Mouse (Mus musculus) ES-E14 (cell line): Measurements from ENCODE around the gene Rbfox2. TPM values are rescaled to one million over a fixed set of nuclear protein-coding genes. Genes with fewer than 3 reads are reported as not detected.

Experiments
- DNase-seq: peaks from one replicate; pipeline ENCODE4 v3.0.0-alpha.2; 2013; ENCODE audit warnings: low read depth, low spot score
- H3K27ac ChIP-seq: 2 replicates; pipeline ENCODE4 v1.5.1; 2012; ENCODE audit warnings: low read depth, mild to moderate bottlenecking, low read length, moderate library complexity, mixed read lengths; ENCODE audit not compliant: poor library complexity, insufficient read depth, severe bottlenecking
- H3K36me3 ChIP-seq: 2 replicates; pipeline ENCODE4 v1.6.1; 2012; ENCODE audit warnings: mild to moderate bottlenecking, low read length, moderate library complexity, mixed read lengths; ENCODE audit not compliant: control insufficient read depth, poor library complexity, insufficient read depth, severe bottlenecking
- H3K4me1 ChIP-seq, 2 experiments: fragments of 150-350 bp in 1 of 2; sonication (generic) in 1 of 2; 2 replicates each; pipeline ENCODE4 v1.6.1; 2012; ENCODE audit warnings: low read length in 2 of 2, mild to moderate bottlenecking in 1 of 2, mixed read lengths in 1 of 2; ENCODE audit not compliant: control insufficient read depth in 2 of 2, insufficient read depth in 2 of 2, poor library complexity in 1 of 2
- H3K4me3 ChIP-seq, 2 experiments: fragments of 150-350 bp in 1 of 2; sonication (generic) in 1 of 2; 2 replicates each; pipeline ENCODE4 v1.5.1; 2012; ENCODE audit warnings: low read length in 2 of 2, low read depth in 1 of 2, mild to moderate bottlenecking in 1 of 2, mixed read lengths in 1 of 2; ENCODE audit not compliant: insufficient read depth in 1 of 2, poor library complexity in 1 of 2, severe bottlenecking in 1 of 2
- H3K9ac ChIP-seq: 2 replicates; pipeline ENCODE4 v1.6.1; 2012; ENCODE audit warnings: low read depth, mild to moderate bottlenecking, low read length, mixed read lengths; ENCODE audit not compliant: poor library complexity, insufficient read depth, severe bottlenecking
- H3K9me3 ChIP-seq: fragments of 150-350 bp; sonication (generic); 2 replicates; pipeline ENCODE4 v1.6.1; 2012; ENCODE audit warnings: low read depth, mild to moderate bottlenecking, low read length; ENCODE audit not compliant: control insufficient read depth, insufficient read depth
- CHD2 ChIP-seq: IDR thresholded peaks from 2 replicates; pipeline ENCODE4 v1.6.1; 2014; ENCODE audit warnings: mild to moderate bottlenecking, low read depth, low read length, inconsistent platforms
- HCFC1 ChIP-seq: IDR thresholded peaks from 2 replicates; pipeline ENCODE4 v1.6.1; 2012; ENCODE audit warnings: low read length, inconsistent platforms, borderline replicate concordance; ENCODE audit not compliant: insufficient read depth
- MAFK ChIP-seq: IDR thresholded peaks from 2 replicates; pipeline ENCODE4 v1.6.1; 2014; ENCODE audit warnings: mild to moderate bottlenecking, low read depth, low read length, inconsistent platforms; ENCODE audit not compliant: insufficient read depth
- ZC3H11A ChIP-seq: IDR thresholded peaks from 2 replicates; pipeline ENCODE4 v1.6.1; 2012; ENCODE audit warnings: low read depth, mild to moderate bottlenecking, inconsistent platforms, low read length, borderline replicate concordance
- ZNF384 ChIP-seq: IDR thresholded peaks from 2 replicates; pipeline ENCODE4 v1.6.1; 2012; ENCODE audit warnings: low read depth, low read length, inconsistent platforms
- in situ Hi-C, 2 experiments: fragments of 600-800 bp; cut with MboI; formaldehyde crosslinking; loops; one replicate each; pipeline ENCODE4 v1.15.1; 2025; ENCODE audit warnings: low sequenced_read_pairs in 2 of 2, inconsistent platforms in 1 of 2; ENCODE audit not compliant: unreplicated experiment in 2 of 2
- total RNA-seq: library from RNA; depleted of rRNA; stranded (reverse); fragments of 300-350 nt; gene quantifications from 2 replicates; pipeline ENCODE4 v1.2.3, GENCODE M21; 2012

Gene Rbfox2
- total RNA-seq, 1 experiment, result 56.4 TPM

- no peak overlapping the region for H3K9ac ChIP-seq
- peaks cover 8 to 33% of the 10 kb centered on the region in 2 experiments for H3K4me1 ChIP-seq
- no peak overlapping the region for H3K4me3 ChIP-seq
- no peaks in the 10 kb centered on the region for H3K36me3 ChIP-seq
- in situ Hi-C loops, result no loop called here
- TF ChIP-seq ZNF384 (no peak), CHD2 (no peak), MAFK (no peak), ZC3H11A (no peak), HCFC1 (no peak)
- no peak overlapping the region for H3K27ac ChIP-seq
- H3K9me3 ChIP-seq, result no peaks in the 10 kb centered on the region
- no peak for DNase-seq
These were observed 253.8 kb downstream of the Rbfox2 start for GRCm38 (mm10) chr15:77053021-77053420.

- Histone ChIP-seq H3K9ac (no peak overlapping the region), H3K9me3 (no peaks in the 10 kb centered on the region), H3K36me3 (no peaks in the 10 kb centered on the region), H3K4me1 (peaks cover 8 to 31% of the 10 kb centered on the region in 2 experiments), H3K4me3 (no peak overlapping the region), H3K27ac (no peak overlapping the region)
- no peak for DNase-seq
- TF ChIP-seq ZC3H11A (no peak), ZNF384 (no peak), MAFK (no peak), HCFC1 (no peak), CHD2 (no peak)
- in situ Hi-C loops, result no loop called here
These were observed 254.6 kb downstream of the Rbfox2 start for GRCm38 (mm10) chr15:77052176-77052575.

- DNase-seq, result no peak
- in situ Hi-C loops, result no loop called here
These were observed 256.2 kb downstream of the Rbfox2 start, which contains the start of gene Mb for GRCm38 (mm10) chr15:77050570-77050969. Mb (minus strand) TSS chr15:77050670.

GRCm38 (mm10) chr15:77045609-77046008 lies 261.2 kb downstream of the Rbfox2 start:
- no peak for DNase-seq
- TF ChIP-seq ZC3H11A, result no peak
- no peak for TF ChIP-seq MAFK
- no peak for TF ChIP-seq CHD2
- TF ChIP-seq ZNF384, result no peak
- no peak for TF ChIP-seq HCFC1
- no peak overlapping the region for H3K9ac ChIP-seq
- no peak overlapping the region for H3K4me3 ChIP-seq
- in situ Hi-C loops, result no loop called here
- no peaks in the 10 kb centered on the region for H3K36me3 ChIP-seq
- no peak overlapping the region for H3K27ac ChIP-seq
- no peaks in the 10 kb centered on the region for H3K9me3 ChIP-seq
- peaks cover under 1 to 4% of the 10 kb centered on the region in 2 experiments; a peak in 2 of 4 replicates for H3K4me1 ChIP-seq

More at GRCm38 (mm10) chr15:77050570-77050969, 256.2 kb downstream of the Rbfox2 start, which contains the start of gene Mb:
- H3K9ac ChIP-seq, result no peak within 1 kb of the TSS
- no peaks in the 10 kb centered on the region for H3K36me3 ChIP-seq
- H3K4me1 ChIP-seq, result peaks cover 7 to 24% of the 10 kb centered on the region in 2 experiments
- no peak within 1 kb of the TSS for H3K27ac ChIP-seq
- no peak within 1 kb of the TSS for H3K4me3 ChIP-seq
- no peak for TF ChIP-seq ZNF384
- TF ChIP-seq ZC3H11A, result no peak
- no peak for TF ChIP-seq CHD2
- TF ChIP-seq HCFC1, result no peak
- TF ChIP-seq MAFK, result no peak
- no peaks in the 10 kb centered on the region for H3K9me3 ChIP-seq
